Mouse (Mus musculus): ENCODE data around the gene Adam19.

Adam19 gene

GRCm38 (mm10) chr11:46073061-46073849 is 17.5 kb downstream of the Adam19 start:
- in situ Hi-C loops (cut with MboI; ENCODE audit: low sequenced_read_pairs) = no loop called here

GRCm38 (mm10) chr11:46073850-46074688 is 18.3 kb downstream of the Adam19 start:
- in situ Hi-C loops (cut with MboI; ENCODE audit: low sequenced_read_pairs) = no loop called here

GRCm38 (mm10) chr11:46075507-46075906 is 19.7 kb downstream of the Adam19 start:
- in situ Hi-C loops (cut with MboI; ENCODE audit: low sequenced_read_pairs) = no loop called here

GRCm38 (mm10) chr11:46076442-46077158 is 20.8 kb downstream of the Adam19 start:
- in situ Hi-C loops (cut with MboI; ENCODE audit: low sequenced_read_pairs) = no loop called here

- in situ Hi-C loops (cut with MboI; ENCODE audit: low sequenced_read_pairs) = no loop called here
Observed at GRCm38 (mm10) chr11:46077304-46077703, 21.5 kb downstream of the Adam19 start.

GRCm38 (mm10) chr11:46077732-46078375 is 22.1 kb downstream of the Adam19 start:
- in situ Hi-C loops (cut with MboI; ENCODE audit: low sequenced_read_pairs) = no loop called here

- in situ Hi-C loops (cut with MboI; ENCODE audit: low sequenced_read_pairs) = no loop called here
Observed at GRCm38 (mm10) chr11:46081075-46081474, 25.3 kb downstream of the Adam19 start.

- in situ Hi-C loops (cut with MboI; ENCODE audit: low sequenced_read_pairs) = no loop called here
Observed at GRCm38 (mm10) chr11:46083405-46083804, 27.6 kb downstream of the Adam19 start.

- in situ Hi-C loops (cut with MboI; ENCODE audit: low sequenced_read_pairs) = no loop called here
Observed at GRCm38 (mm10) chr11:46083835-46084444, 28.1 kb downstream of the Adam19 start.

- in situ Hi-C loops (cut with MboI; ENCODE audit: low sequenced_read_pairs) = no loop called here
Observed at GRCm38 (mm10) chr11:46084568-46084967, 28.8 kb downstream of the Adam19 start.

GRCm38 (mm10) chr11:46085398-46086163 is 29.8 kb downstream of the Adam19 start:
- in situ Hi-C loops (cut with MboI; ENCODE audit: low sequenced_read_pairs) = no loop called here

- in situ Hi-C loops (cut with MboI; ENCODE audit: low sequenced_read_pairs) = no loop called here
Observed at GRCm38 (mm10) chr11:46086446-46086845, 30.7 kb downstream of the Adam19 start.

- in situ Hi-C loops (cut with MboI; ENCODE audit: low sequenced_read_pairs) = no loop called here
Observed at GRCm38 (mm10) chr11:46089081-46089713, 33.4 kb downstream of the Adam19 start.

- in situ Hi-C loops (cut with MboI; ENCODE audit: low sequenced_read_pairs) = no loop called here
Observed at GRCm38 (mm10) chr11:46090036-46090725, 34.4 kb downstream of the Adam19 start.

GRCm38 (mm10) chr11:46090951-46091667 is 35.3 kb downstream of the Adam19 start:
- in situ Hi-C loops (cut with MboI; ENCODE audit: low sequenced_read_pairs) = no loop called here

- in situ Hi-C loops (cut with MboI; ENCODE audit: low sequenced_read_pairs) = no loop called here
Observed at GRCm38 (mm10) chr11:46092121-46092520, 36.3 kb downstream of the Adam19 start.

- in situ Hi-C loops (cut with MboI; ENCODE audit: low sequenced_read_pairs) = no loop called here
Observed at GRCm38 (mm10) chr11:46095477-46096264, 39.9 kb downstream of the Adam19 start.
